Mouse (Mus musculus) brain, embryonic 14.5 days (tissue): ENCODE measurements around the gene Sh3gl1.

Source experiments
- CTCF ChIP-seq: fragments of 200-500 bp; IDR thresholded peaks from 2 replicates; pipeline ENCODE4 v1.5.1; 2012; ENCODE audit warnings: inconsistent platforms, mild to moderate bottlenecking, moderate library complexity, borderline replicate concordance; ENCODE audit not compliant: insufficient read depth, insufficient read length; ENCODE audit errors: extremely low read depth
- POLR2A ChIP-seq: fragments of 200-500 bp; IDR thresholded peaks from 2 replicates; pipeline ENCODE4 v1.6.1; 2012; ENCODE audit warnings: mild to moderate bottlenecking, inconsistent platforms, borderline replicate concordance; ENCODE audit not compliant: poor library complexity, insufficient read depth, insufficient read length, severe bottlenecking; ENCODE audit errors: extremely low read depth

GRCm38 (mm10) chr17:56031431-56031830 lies 5.0 kb downstream of the Sh3gl1 start:
- no peak for TF ChIP-seq POLR2A
- no peak for TF ChIP-seq CTCF
